Mouse (Mus musculus) cortical plate, adult 2 months (tissue): Measurements from ENCODE around the gene Patl1. TPM values are rescaled to one million over a fixed set of nuclear protein-coding genes. Genes with fewer than 3 reads are reported as not detected.

Source experiments
- H3K27ac ChIP-seq: fragments of 200-500 bp; 2 replicates; pipeline ENCODE4 v1.5.1; 2012; ENCODE audit warnings: low read length, control low read depth, inconsistent platforms; ENCODE audit not compliant: insufficient read depth
- H3K4me1 ChIP-seq: fragments of 200-500 bp; 2 replicates; pipeline ENCODE4 v1.6.1; 2011; ENCODE audit warnings: low read length; ENCODE audit not compliant: control insufficient read depth, insufficient read depth
- H3K4me3 ChIP-seq: fragments of 200-500 bp; 2 replicates; pipeline ENCODE4 v1.5.1; 2011; ENCODE audit warnings: mild to moderate bottlenecking, low read length, control low read depth; ENCODE audit not compliant: insufficient read depth
- CTCF ChIP-seq: fragments of 200-500 bp; IDR thresholded peaks from 2 replicates; pipeline ENCODE4 v1.5.1; 2011; ENCODE audit warnings: mild to moderate bottlenecking, control low read depth, low read length; ENCODE audit not compliant: insufficient read depth; ENCODE audit errors: extremely low read depth
- POLR2A ChIP-seq: fragments of 200-500 bp; IDR thresholded peaks from 2 replicates; pipeline ENCODE4 v1.6.1; 2011; ENCODE audit warnings: mild to moderate bottlenecking, low read length, control low read depth; ENCODE audit not compliant: insufficient read depth; ENCODE audit errors: extremely low read depth
- polyA plus RNA-seq: library from polyadenylated mRNA; depleted of rRNA; stranded (reverse); fragments of >200 nt; gene quantifications from 2 replicates; pipeline ENCODE4 v1.2.3, GENCODE M21; 2012; rRNA removed

The Patl1 gene
- polyA plus RNA-seq, 1 experiment, result 17.2 TPM

DNA sequence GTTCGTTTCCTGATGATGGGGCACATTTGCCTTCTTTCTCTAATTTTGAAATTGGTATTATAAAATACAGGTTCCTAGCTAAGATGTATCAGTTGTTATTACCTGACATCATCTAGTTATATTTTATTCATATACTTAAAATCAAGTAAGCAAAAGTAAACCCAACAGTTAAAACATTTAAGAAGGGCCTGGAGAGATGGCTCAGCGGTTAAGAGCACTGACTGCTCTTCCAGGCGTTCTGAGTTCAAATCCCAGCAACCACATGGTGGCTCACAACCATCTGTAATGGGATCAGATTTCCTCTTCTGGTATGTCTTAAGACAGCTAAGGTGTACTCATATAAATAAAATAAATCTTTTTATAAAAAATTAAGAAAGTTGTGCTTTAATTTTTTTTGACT lies 75.6 kb downstream of the Patl1 start:
- H3K4me3 ChIP-seq, result no peak overlapping the region
- TF ChIP-seq CTCF, result no peak
- TF ChIP-seq POLR2A, result no peak
- H3K27ac ChIP-seq, result no peak overlapping the region
- H3K4me1 ChIP-seq, result no peaks in the 10 kb centered on the region

DNA sequence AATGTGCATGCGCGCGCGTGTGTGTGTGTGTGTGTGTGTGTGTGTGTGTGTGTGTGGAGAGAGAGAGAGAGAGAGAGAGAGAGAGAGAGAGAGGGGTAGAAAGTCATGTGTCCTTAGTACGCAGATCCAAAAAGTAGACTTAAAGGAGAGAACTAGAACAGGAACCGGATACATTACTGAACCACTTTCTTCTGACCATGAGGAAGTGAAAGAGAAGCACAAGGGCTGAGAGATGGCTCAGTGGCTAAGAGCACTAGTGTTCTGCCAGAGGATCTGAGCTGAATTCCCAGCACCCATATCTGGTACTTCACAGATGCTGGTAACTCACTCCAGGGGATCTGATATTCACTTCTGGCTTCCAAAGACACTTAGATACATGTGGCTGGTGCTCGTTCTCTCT lies 77.1 kb downstream of the Patl1 start:
- no peak overlapping the region for H3K4me3 ChIP-seq
- TF ChIP-seq POLR2A, result no peak
- TF ChIP-seq CTCF, result no peak
- H3K27ac ChIP-seq, result no peak overlapping the region
- no peaks in the 10 kb centered on the region for H3K4me1 ChIP-seq

DNA sequence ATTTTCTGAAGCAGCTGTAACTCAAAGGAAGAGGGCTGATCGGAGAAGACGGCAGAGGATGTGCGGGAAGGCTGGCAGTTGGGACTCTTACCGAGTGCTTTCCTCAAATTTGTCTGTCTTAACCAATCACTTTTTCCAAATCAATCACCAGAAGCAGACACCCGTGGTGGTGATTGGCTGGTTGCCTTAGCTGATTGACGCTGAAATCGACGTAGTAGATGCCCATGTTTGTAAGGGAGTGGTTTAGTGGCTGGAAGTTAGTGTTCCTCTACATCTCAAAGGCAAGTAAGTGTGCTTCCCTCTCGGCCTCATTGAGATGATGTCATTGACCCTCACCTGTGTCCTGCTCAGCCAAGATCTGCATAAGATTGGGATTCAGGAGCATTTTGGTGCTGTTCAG lies 79.8 kb downstream of the Patl1 start:
- Histone ChIP-seq H3K4me1 (no peaks in the 10 kb centered on the region), H3K4me3 (no peak overlapping the region), H3K27ac (no peak overlapping the region)
- TF ChIP-seq CTCF, result no peak
- TF ChIP-seq POLR2A, result no peak

DNA sequence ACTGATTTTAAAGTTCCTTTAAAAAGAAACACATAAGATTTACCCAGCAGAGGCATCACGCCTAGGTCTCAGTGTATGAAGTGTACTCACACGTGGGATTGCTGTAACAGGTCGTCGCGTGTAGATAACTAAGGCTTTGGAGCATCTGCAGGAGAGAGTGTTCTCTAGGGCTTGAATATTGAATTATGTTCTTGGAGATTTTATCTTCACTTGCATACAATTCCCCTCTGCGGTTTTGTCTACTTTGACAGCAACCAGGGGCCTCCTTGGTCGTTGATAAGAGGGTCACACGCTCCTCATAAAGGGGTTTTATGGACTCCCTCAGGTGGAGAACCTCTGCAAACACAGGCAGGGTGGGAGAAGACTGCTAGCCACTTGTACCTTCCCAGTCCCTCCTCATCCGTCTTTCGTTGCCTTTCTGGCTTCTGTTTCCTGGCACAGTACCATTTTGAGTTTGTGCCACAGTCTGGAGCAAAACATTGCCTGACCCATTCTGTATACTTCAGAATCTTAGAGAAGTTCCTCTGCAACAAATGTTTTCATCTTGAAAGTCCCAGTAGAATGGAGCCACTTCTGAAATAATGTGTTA lies 80.3 kb downstream of the Patl1 start:
- TF ChIP-seq POLR2A, result no peak
- no peak for TF ChIP-seq CTCF
- Histone ChIP-seq H3K27ac (no peak overlapping the region), H3K4me1 (no peaks in the 10 kb centered on the region), H3K4me3 (no peak overlapping the region)

Other genes starting within 250 kb of the Patl1 start
- gene Oosp1, start 221.2 kb upstream of the Patl1 start, polyA plus RNA-seq, result not detected in 2 replicates
- gene Oosp3, start 215.3 kb upstream of the Patl1 start, polyA plus RNA-seq, result not detected in 2 replicates
- gene Gif, start 164.8 kb upstream of the Patl1 start, polyA plus RNA-seq, result not detected in 2 replicates
- 38.9 and 39.5 TPM in 2 replicates for gene Mrpl16, start 142.0 kb upstream of the Patl1 start, polyA plus RNA-seq
- gene Stx3, start 93.0 kb upstream of the Patl1 start, polyA plus RNA-seq, result 46.4 and 56.4 TPM in 2 replicates
- gene Olfr1417, start 73.2 kb upstream of the Patl1 start, polyA plus RNA-seq, result not detected in 2 replicates
- not detected in 2 replicates for gene Olfr1418, start 51.3 kb upstream of the Patl1 start, polyA plus RNA-seq
- 0.13 and 0.15 TPM in 2 replicates for gene Olfr1419, start 37.3 kb upstream of the Patl1 start, polyA plus RNA-seq
- not detected in 2 replicates for gene Olfr1420, start 25.8 kb upstream of the Patl1 start, polyA plus RNA-seq
- gene Osbp, start 53.5 kb downstream of the Patl1 start, polyA plus RNA-seq, result 36.0 and 37.1 TPM in 2 replicates
- not detected in 2 replicates for gene Olfr1423, start 128.9 kb downstream of the Patl1 start, polyA plus RNA-seq
- gene Olfr1424, start 150.3 kb downstream of the Patl1 start, polyA plus RNA-seq, result not detected in 2 replicates
- not detected in 2 replicates for gene Olfr1425, start 165.3 kb downstream of the Patl1 start, polyA plus RNA-seq
- not detected in 2 replicates for gene Olfr1426, start 179.6 kb downstream of the Patl1 start, polyA plus RNA-seq
- not detected in 2 replicates for gene Olfr1427, start 190.9 kb downstream of the Patl1 start, polyA plus RNA-seq
- gene Olfr1428, start 203.5 kb downstream of the Patl1 start, polyA plus RNA-seq, result not detected in 2 replicates
- not detected in 2 replicates for gene Olfr76, start 210.8 kb downstream of the Patl1 start, polyA plus RNA-seq